Mouse (Mus musculus): ENCODE data around the gene Zfp704.

Zfp704 gene

GRCm38 (mm10) chr3:9609581-9610341 is at the start of gene Zfp704:
TSS of gene Zfp704 (minus strand) at chr3:9610085.
- DNase-seq (ENCODE audit: low spot score): peak; percentile 84

GRCm38 (mm10) chr3:9633036-9634005 is 23.4 kb upstream of the Zfp704 start:
- no peak for DNase-seq (ENCODE audit: low spot score)

- DNase-seq (ENCODE audit: low spot score): peak; percentile 43
These were observed 20.1 kb upstream of the Zfp704 start for GRCm38 (mm10) chr3:9629951-9630350.

GRCm38 (mm10) chr3:9628041-9628440 is 18.2 kb upstream of the Zfp704 start:
- DNase-seq (ENCODE audit: low spot score): no peak

- no peak for DNase-seq (ENCODE audit: low spot score)
These were observed 16.3 kb upstream of the Zfp704 start for GRCm38 (mm10) chr3:9626149-9626548.

DNA sequence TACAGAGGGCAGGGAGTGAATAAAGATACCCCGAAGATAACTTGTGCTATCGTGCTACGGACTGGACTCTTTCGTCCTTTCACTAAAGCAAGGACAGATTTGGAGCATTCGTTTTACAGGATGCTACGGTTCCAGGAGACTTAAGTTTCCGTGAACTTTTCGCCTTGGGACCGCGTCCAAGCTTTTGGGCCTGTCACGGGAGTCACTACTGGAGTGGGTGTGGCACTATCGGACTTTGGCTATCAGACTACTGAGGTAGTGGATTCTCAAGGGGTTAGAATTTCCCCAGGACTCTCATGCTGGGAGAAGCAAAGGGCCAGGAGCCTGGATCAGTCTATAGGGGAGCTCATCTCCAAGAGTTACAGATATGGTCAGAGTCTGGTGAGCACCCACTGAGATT is 10.7 kb upstream of the Zfp704 start:
- no peak for DNase-seq (ENCODE audit: low spot score)

GRCm38 (mm10) chr3:9619562-9620275 is 9.8 kb upstream of the Zfp704 start:
- DNase-seq (ENCODE audit: low spot score): no peak

- DNase-seq (ENCODE audit: low spot score): no peak
These were observed 7.2 kb upstream of the Zfp704 start for GRCm38 (mm10) chr3:9617101-9617500.

DNA sequence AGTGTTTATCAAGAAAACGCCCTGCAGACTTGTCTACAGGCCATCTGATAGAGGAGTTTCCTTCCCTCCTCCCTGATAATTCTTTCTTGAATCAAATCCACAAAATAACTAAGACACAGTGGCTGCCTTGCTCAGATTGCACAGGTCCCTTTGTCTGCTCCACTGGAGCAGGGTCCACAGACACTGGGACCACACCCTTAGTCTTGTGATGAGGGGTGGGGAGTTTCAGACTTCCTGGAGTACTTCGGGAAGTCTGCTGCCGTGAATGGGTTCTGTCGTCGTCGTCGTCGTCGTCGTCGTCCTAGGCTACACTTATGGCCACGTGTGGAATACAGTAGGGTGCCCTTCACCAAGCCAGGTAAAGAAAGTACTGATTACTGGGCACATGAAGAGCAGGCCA is 4.8 kb upstream of the Zfp704 start:
- no peak for DNase-seq (ENCODE audit: low spot score)

DNA sequence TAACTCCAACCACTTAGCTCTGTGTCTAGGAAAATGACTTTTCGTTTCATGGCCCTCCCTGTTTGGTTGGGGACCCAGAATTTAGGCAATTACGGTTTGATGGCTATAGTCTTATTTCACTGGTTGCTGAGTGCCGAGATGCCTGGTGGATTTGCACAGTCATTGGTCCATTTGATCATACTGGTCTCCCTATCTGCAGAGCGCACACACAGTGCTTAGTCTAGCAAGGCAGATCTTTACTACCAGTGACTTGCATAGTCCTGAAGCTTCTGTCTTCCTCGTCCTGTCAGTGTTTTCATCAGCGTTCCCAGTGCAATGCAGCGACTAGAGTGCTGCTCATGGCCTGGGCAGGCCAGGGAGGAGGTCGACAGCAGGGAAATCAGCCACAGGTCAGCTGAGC is 4.1 kb upstream of the Zfp704 start:
- no peak for DNase-seq (ENCODE audit: low spot score)

DNA sequence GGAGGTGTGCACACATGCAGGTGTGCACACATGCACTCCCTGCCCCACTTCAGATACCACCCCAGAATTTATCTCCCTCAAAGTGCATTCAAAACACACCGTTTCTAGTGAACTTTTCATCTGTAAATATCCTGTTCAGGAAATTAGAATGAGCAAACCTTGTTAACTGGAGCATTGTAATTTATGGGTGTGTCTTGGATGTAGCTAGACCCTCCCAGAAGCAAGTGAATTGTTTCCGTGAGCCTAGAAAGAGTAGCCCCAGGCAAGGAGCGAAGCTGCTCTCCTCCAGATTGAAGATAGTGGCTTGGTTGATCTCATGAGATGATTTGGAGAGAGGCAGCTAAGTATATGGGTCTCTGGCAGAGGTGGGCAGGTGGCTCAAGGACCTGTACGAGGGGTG is 1.3 kb upstream of the Zfp704 start:
- no peak for DNase-seq (ENCODE audit: low spot score)

GRCm38 (mm10) chr3:9610426-9610825 is 541 bp upstream of the Zfp704 start:
- DNase-seq (ENCODE audit: low spot score): no peak

DNA sequence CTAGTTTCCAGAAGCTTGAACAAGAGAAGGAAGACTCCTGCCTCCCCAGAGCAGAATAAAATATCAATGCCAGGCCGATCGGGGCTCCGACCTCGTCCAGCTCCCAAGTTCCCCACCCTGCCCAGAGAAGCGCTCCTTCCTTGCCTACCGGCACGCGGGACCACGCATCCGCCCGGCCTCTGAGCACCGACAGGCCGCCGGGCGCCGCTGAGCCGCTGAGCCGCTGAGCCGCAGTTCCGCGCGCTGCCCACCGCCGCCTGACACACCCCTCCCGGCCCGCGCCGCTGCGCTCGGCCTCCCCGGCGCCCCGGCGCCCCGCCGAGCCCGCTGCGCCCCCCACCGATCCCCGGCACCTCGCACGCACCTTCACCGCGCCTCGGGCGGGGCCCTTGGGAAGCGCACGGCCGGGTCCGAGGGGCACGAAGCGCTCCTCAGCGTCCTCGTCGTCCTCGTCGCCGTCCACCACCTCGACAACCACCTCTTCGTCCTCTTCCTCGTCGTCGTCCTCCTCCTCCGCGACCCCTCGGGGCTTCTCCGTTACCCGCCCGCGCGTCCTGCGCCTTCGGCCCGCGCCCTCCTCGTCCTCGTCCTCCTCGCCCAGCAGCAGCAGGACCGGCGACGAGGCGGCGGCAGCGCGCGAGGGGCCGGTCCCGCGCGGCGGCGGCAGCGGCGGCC is 842 bp downstream of the Zfp704 start:
- DNase-seq (ENCODE audit: low spot score): peak; percentile 60

- DNase-seq (ENCODE audit: low spot score): peak; percentile 53
These were observed 1.4 kb downstream of the Zfp704 start for GRCm38 (mm10) chr3:9608441-9608905.

DNA sequence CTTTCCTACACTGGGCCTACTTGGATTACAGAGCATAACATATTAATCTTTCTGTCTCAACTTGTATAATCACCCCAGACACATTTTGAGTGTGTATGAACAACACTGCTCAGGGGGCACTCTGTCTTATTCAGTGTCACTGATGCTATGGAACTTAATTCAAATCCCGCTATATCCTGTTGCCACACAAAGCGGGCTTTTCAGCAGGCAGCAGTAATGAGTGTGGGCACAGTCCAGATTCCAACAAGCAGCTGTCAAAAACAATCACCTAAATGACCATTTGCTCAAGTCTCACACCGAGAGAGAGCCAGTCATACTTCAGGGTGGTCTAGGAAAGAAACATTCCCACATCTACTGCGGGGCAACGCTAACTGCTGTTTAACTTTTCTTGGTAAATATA is 2.2 kb downstream of the Zfp704 start:
- DNase-seq (ENCODE audit: low spot score): no peak

DNA sequence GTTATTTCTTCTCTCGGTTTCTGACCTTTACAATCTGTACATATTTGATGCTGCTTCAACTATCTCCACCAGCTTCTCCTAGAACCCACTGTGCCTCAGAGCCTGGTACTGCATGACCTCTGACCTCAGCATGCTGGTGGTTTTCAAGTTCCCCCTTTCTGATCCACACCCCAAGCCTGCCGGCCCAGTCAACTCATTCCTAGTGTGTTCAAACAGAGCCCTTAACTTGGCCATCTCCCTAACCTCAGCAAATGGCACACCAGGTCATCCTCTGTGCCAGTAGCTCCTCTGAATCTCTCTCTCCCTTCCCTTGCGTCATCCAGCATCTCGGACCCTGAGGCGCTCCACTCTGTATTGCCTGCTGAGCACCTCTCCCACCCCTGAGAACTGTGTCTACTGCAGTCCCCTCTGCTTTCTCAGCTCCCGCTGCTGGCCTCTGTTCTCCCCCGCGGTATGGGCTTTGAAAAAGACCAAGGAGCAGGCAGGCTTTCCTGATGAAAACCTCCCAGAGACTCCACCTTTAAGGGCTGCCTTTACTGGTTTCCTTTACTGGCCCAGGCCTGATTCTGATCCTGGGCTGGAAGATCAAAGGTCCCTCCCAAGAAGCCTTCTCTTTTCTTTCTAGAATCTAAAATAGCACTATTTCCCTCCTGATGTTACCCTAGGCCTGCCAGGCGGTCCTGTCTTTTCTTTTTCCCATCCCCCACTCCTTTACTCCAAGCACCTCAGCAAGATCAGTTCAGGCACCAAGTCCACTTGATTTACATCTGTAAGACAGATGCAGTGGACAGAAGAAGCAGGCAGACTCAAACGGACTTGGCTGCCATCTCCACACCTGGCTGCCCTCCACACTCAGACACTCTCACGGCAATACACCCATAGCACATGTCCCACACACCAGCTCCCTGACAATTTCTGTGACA is 3.8 kb downstream of the Zfp704 start:
- no peak for DNase-seq (ENCODE audit: low spot score)

- DNase-seq (ENCODE audit: low spot score): no peak
These were observed 4.9 kb downstream of the Zfp704 start for GRCm38 (mm10) chr3:9604941-9605340.

GRCm38 (mm10) chr3:9603866-9604265 is 6.0 kb downstream of the Zfp704 start:
- DNase-seq (ENCODE audit: low spot score): no peak

- no peak for DNase-seq (ENCODE audit: low spot score)
These were observed 9.3 kb downstream of the Zfp704 start for GRCm38 (mm10) chr3:9600577-9600976.

GRCm38 (mm10) chr3:9599738-9600410 is 10.0 kb downstream of the Zfp704 start:
- DNase-seq (ENCODE audit: low spot score): peak; percentile 25
